Mouse (Mus musculus) adrenal gland, postnatal 25 days (tissue): ENCODE measurements around the gene Smc6. TPM values are rescaled to one million over a fixed set of nuclear protein-coding genes. Genes with fewer than 3 reads are reported as not detected.

ENCODE experiments used
- DNase-seq: peaks from one replicate; pipeline ENCODE4 v3.0.0; 2021; ENCODE audit warnings: mixed read lengths
- microRNA-seq, 2 experiments: library from miRNA; unstranded; fragments of <30 nt; microRNA quantifications; one replicate each; pipeline ENCODE4 v1.2.0; 2021
- total RNA-seq: library from RNA; stranded (reverse); gene quantifications from 2 replicates; pipeline ENCODE4 v1.2.3, GENCODE M21; 2021

Smc6 gene
- total RNA-seq, 1 experiment from 2014 or later, result 36.7 TPM

- no peak for DNase-seq
These were observed 20.7 kb downstream of the Smc6 start for GRCm38 (mm10) chr12:11286382-11286781.

DNA sequence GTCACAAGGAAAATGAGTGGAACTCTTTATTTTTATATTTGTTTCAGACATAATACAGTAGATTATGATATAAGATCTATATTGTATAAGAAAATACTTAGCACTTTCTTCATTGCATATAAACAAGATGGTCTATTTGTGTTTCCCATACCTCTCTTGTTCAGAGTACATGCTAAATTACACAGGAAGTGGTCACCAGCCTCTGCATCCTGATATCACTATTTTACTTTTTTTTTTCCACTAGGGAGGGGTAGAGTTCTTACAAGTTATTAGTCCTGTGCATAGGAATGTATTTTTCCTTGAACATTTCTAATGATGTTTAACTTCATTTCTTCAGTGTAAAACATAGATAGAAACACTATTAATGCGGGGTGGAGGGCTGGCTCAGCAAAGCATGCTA lies 35.2 kb downstream of the Smc6 start:
- no peak for DNase-seq

DNA sequence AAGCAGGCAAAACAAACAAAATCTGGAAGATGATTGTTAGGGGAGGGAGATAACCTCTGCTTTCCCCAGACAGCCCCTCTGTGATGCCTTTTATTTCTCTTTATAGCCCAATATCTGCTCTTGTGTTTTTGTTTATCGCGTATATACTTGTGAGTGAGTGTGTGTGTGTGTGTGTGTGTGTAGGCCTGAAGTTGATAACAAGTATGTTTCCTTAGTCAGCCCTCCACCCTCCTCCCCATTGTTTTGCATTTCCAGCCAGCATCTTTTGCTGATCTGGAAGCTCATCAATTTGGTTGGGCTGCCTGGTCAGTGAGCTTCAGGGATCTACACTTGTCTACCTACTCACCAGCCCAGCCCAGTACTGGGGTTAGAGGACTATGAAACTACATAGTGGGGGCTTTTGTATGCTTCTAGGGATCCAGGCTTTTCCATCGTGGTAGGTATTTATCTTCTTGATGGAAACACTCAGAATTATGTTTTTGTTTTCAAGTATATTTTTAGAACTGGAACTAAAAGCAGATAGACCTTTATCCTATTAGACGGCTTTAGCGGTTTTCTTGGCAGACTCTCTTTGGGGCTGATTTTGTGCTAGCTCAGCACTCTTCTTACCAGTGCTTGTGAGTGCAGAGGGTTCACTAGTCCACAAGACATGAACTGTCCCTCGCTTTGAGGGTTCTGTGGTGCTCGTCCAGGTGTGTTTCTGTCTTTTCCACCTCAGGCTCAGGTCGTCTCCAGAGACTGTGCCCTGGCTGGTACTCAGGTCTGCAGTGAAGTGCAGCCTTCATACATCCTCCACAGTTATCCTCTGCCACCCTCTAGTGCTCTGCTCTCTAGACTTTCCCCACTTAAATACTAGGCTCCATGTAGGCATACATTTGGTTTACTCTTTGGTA lies 41.3 kb downstream of the Smc6 start:
- no peak for DNase-seq

GRCm38 (mm10) chr12:11311106-11311505 lies 45.4 kb downstream of the Smc6 start:
- DNase-seq, result no peak

DNA sequence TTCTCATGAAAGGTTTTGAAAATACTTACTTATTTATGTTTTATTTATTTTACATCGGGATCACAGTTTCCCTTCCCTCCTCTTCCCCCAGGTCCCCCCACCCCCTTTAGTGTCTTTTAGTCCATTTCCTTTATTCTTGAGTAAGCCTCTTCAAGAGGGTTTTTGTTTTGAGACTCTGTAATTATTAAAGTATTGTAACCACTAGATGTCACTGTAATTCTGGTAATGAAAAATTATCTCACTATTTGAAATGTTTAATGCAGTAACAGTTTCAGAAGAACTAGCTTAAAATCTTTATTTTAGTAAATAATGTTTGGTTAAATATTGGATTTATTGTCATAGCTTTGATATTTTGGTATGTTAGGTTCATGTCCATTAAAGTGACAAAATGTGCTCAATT lies 48.2 kb downstream of the Smc6 start:
- DNase-seq, result no peak

- no peak for DNase-seq
These were observed 52.0 kb downstream of the Smc6 start for GRCm38 (mm10) chr12:11317671-11318070.

DNA sequence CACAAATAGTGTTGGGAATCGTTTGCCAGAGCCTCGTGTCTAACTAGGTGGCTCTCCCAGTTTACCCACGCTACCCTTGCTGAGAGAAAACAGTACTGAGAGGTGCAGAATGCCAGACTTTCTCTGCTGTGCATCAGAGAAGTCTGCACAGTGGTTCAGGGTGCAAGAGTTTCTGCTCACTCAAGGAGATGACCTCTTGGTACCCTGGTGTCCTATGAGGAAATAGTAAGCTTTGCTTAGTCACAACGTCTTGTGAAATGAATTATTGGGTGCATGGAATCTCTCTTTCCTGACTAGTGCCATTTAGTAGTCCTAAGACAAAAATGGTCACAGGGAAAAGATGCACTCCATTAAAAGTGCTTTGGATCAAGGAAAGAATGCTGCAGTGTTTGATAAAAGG lies 58.8 kb downstream of the Smc6 start:
- no peak for DNase-seq

- DNase-seq, result no peak
These were observed 60.8 kb downstream of the Smc6 start for GRCm38 (mm10) chr12:11326483-11326882.

- DNase-seq, result peak; percentile 54
These were observed 71.2 kb downstream of the Smc6 start for GRCm38 (mm10) chr12:11336845-11337244.

DNA sequence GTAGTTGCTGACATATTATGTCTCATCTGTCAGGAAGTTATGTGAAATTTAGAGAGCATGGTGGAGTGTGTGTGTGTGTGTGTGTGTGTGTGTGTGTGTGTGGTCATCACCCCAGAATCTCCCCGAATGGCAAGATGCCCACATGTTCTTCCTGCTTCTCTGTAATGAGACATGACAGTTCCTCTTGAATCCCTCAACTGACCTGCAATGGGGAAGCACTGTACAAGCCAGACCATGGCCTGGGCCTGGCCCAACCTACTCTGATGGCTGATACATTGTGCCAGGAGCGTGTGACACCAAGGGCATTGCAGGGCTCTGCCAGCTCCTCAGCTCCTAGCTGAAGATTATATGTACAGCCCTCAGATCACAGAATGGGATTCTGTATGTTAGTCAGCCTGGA lies 72.6 kb downstream of the Smc6 start:
- no peak for DNase-seq

GRCm38 (mm10) chr12:11342020-11342600 lies 76.4 kb downstream of the Smc6 start:
- DNase-seq, result no peak

GRCm38 (mm10) chr12:11345963-11346362 lies 80.3 kb downstream of the Smc6 start:
- DNase-seq, result no peak

DNA sequence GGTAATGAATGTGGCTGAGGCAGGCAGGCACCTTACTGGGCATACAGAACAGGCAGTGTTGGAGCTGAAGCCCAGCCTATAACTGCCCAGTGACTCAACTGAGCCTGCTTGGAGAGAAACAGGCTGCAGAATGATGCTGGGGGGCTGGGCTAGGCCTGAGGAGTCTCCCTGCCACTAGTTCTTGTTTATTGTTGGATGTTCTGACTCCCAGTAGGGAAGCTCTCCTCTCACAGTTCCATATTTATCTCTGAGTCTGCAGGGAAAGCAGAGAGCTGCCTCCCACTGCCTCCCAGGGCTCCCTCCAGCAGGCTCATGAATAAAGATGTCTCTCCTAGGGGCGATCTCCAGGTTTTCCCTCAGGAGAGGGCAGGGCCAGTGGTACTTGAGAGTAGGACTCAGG lies 82.7 kb downstream of the Smc6 start:
- no peak for DNase-seq

- no peak for DNase-seq
These were observed 84.2 kb downstream of the Smc6 start for GRCm38 (mm10) chr12:11349870-11350269.

DNA sequence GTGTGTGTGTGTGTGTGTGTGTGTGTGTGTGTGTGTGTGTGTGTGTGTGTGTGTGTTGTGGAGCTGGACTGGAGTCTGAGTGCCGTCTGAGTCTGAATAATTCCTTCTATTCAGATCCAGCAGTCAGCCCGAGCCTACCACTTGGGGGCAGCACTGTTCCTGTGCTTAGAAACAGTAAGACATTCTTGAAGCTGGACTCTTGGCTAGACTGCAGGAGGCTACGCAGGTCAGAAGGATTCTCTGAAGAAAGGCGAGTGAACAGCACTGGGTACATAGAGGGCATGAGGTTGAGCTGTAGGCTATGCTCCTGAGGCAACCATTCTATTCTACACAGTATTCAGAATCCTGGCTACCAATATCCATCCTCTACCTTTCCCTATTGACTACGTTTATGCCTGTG lies 85.2 kb downstream of the Smc6 start:
- peak; percentile 82 for DNase-seq

DNA sequence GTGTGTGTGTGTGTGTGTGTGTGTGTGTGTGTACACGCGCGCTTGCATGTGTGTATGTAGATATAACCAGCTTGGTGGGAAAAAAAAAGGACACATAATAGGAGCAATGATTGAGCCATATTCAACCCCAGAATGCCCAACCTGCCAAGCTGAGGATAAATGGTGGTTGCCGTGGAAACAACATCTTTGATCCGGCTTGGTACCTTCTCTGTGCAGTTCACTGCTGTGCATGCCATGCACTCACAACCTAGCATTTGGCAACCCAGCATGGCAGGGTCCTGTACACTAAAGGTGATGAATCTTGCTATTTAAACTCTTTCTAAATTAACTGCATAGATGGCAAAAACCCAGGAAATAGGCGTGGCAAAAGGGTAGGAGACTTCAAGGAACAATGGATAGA lies 96.7 kb downstream of the Smc6 start:
- no peak for DNase-seq

DNA sequence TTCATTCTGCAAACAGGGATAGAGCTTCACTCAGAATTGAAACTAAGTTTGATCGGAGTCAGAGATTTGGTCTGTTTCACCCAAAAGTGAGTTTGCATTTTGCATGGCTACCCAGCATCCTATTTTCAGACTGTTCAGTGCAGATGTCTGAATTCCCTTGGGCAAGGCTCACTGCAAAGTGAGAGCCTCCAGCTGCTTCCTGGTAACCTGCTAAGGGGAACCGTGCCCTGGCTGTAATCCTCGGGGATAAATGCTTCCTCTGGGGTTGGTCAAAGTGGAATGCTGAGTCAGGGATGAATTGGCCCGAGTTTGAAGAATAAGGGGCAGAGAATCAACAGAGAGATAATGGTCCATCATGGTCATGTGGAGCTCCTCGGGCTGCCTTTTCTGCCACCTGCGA lies 99.2 kb downstream of the Smc6 start:
- DNase-seq, result no peak

DNA sequence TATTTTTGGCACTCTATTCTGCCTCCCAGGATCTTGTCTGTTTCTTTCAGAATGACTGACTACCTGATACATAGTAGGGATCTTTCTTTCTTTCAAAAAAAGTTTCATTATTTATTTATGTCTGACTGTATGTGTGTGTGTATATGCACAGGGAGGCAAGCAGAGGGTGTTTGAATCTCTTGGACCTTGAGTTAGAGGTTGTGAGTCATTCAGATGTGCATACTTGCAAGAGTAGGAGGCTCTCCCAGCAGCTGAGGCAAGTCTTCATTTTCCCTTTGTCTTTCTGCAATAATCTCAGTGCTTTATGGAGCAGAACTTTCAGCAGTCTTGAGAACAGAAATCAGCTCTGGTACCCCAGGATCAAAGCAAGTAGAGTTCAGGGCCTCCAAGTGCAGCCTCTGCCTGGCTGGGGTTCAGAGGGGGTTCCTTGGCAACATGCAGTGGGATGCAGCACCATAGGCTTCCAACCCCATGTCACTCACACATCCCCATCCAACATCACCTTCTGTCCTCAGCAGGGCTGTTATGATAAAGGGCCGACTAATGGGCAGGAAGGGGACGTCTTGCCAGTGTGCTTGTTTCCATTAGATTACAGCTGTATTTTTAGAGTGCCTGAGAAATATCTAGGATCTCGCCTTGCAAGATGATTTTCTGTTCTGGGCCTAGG lies 101.5 kb downstream of the Smc6 start:
- no peak for DNase-seq

Small RNAs within 50 kb of the gene (microRNA-seq; reads per million reads assigned to microRNA genes)
- 0 to 0.36 reads per million in 2 experiments for gene Mir7675

Other genes starting within 250 kb of the Smc6 start
- 2.7 and 2.8 TPM in 2 replicates for gene Kcns3, start 114.8 kb upstream of the Smc6 start, total RNA-seq
- not detected in 2 replicates for gene Msgn1, start 56.9 kb upstream of the Smc6 start, total RNA-seq
- 4.9 and 5.8 TPM in 2 replicates for gene Gen1, start 85 bp upstream of the Smc6 start, total RNA-seq
- gene Vsnl1, start 170.7 kb downstream of the Smc6 start, total RNA-seq, result 26.5 and 30.9 TPM in 2 replicates
- 0.43 TPM in 1 of 2 replicates, not detected in the other for gene Rad51ap2, start 190.2 kb downstream of the Smc6 start, total RNA-seq